In genomic region chr14:36919146-36919545, GRCm38 (mm10) we compare ENCODE assay signal across 9 mouse cellular contexts. TPM values are rescaled to one million over a fixed set of nuclear protein-coding genes. Genes with fewer than 3 reads are reported as not detected.
DNase-seq lines count a peak whose midpoint lies in the region; ATAC-seq and TF ChIP-seq lines count a peak whose summit lies in the region.
"Had no signal": no experiment of that assay in that cellular context is flagged by ENCODE, and none has a peak within 500 bp of the region (broad histone marks: within the 10 kb centered on the region; RNA-seq: fewer than 3 reads in every experiment).

No protein-coding gene starts in this region.

- 16% methylated on average over 13 of the region's 13 CpGs for WGBS in lung, embryonic 16.5 days

- H3K36me3 ChIP-seq in ES-Bruce4 (ENCODE audit: control insufficient read depth, insufficient read depth, low read length, poor library complexity, severe bottlenecking): peaks cover 2% of the 10 kb centered on the region
- peaks cover 3% of the 10 kb centered on the region; the same call in 1 of the 2 replicates for H3K36me3 ChIP-seq in lung, embryonic 16.5 days (ENCODE audit: control insufficient read depth, insufficient read depth, low read length)

- H3K4me3 ChIP-seq in ES-Bruce4 (ENCODE audit: low read depth, low read length): no peak overlapping the region
- H3K4me3 ChIP-seq in lung, embryonic 16.5 days (ENCODE audit: low read length): peak overlapping the region; percentile 48

- peak; percentile 97 for ATAC-seq in frontal cortex, adult (ENCODE audit: low TSS enrichment)
- peak; percentile 97 for ATAC-seq in lung, embryonic 16.5 days (ENCODE audit: low read depth)
- ATAC-seq in activated CD4-positive, CD25-positive, alpha-beta regulatory T cell, adult 4 months: no peak

- peaks cover 1% of the 10 kb centered on the region for H3K4me1 ChIP-seq in ES-Bruce4 (ENCODE audit: control insufficient read depth, insufficient read depth, low read length)
- peaks cover 3% of the 10 kb centered on the region for H3K4me1 ChIP-seq in lung, embryonic 16.5 days (replicated peaks; ENCODE audit: control insufficient read depth, insufficient read depth, low read length)

- peak; percentile 58 for DNase-seq in cerebellum, adult 9-10 months
- peak; percentile 89 for DNase-seq in heart, postnatal 4 days
- DNase-seq in layer of hippocampus, adult 8-10 months (ENCODE audit: low spot score in 2 of 2): peak; percentile 55 to 62
- peak; percentile 67 for DNase-seq in right cerebral cortex, postnatal 25 days

- no peak for TF ChIP-seq POLR2A in ES-Bruce4 (IDR thresholded peaks at IDR 0.05; ENCODE audit: insufficient read depth, low read length)

- peak overlapping the region; percentile 76 for H3K9ac ChIP-seq in ES-Bruce4 (ENCODE audit: low read depth, poor library complexity, severe bottlenecking)
- H3K9ac ChIP-seq in lung, embryonic 16.5 days (ENCODE audit: low read length): peak overlapping the region; percentile 79

- no peaks in the 10 kb centered on the region for H3K27me3 ChIP-seq in ES-Bruce4 (ENCODE audit: control insufficient read depth, insufficient read depth, low read length, poor library complexity, severe bottlenecking)
- no peaks in the 10 kb centered on the region for H3K27me3 ChIP-seq in lung, embryonic 16.5 days (ENCODE audit: control insufficient read depth, insufficient read depth, low read depth, low read length)

- H3K9me3 ChIP-seq in ES-Bruce4 (replicated peaks; ENCODE audit: control insufficient read depth, insufficient read depth, low read length, poor library complexity, severe bottlenecking): no peaks in the 10 kb centered on the region
- no peaks in the 10 kb centered on the region for H3K9me3 ChIP-seq in lung, embryonic 16.5 days (ENCODE audit: control insufficient read depth, low read length)
- H3K9me3 ChIP-seq: G1E had no signal

- no peak for TF ChIP-seq CTCF in ES-Bruce4 (IDR thresholded peaks at IDR 0.05; ENCODE audit: low read depth, low read length)

- no peak for TF ChIP-seq EP300 in ES-Bruce4 (IDR thresholded peaks at IDR 0.05; ENCODE audit: insufficient read depth, low read depth, low read length)

- H3K27ac ChIP-seq in ES-Bruce4 (ENCODE audit: insufficient read depth, low read length): no peak overlapping the region
- H3K27ac ChIP-seq in lung, embryonic 16.5 days (ENCODE audit: low read length): peak overlapping the region; percentile 97

- peak overlapping the region; percentile 55 for H3K4me2 ChIP-seq in lung, embryonic 16.5 days (ENCODE audit: low read depth, low read length)

RNA-seq across cellular contexts. Expression of gene Ccser2, which starts 49.4 kb away (rescaled TPM):
- 32.8 and 34.4 TPM in 2 replicates for polyA plus RNA-seq in ES-Bruce4 (2011; ENCODE audit: insufficient read depth, insufficient read length, low read depth, missing spikeins)
- total RNA-seq in heart, postnatal 4 days (2021): 10 to 100 TPM; 95.0 to 96.6 TPM
- total RNA-seq in layer of hippocampus, adult 8-10 months (2022): 10 to 100 TPM; 76.2 to 95.9 (median 85.0) TPM
- 39.3 and 40.9 TPM in 2 replicates for polyA plus RNA-seq in lung, embryonic 16.5 days (2015; fragmentation: Nextera tagmentation; extraction: Ambion mirVana)
- polyA plus RNA-seq in activated CD4-positive, CD25-positive, alpha-beta regulatory T cell, adult 4 months (2017; shearing (Covaris generic)): 10 to 100 TPM; 15.4 to 21.1 TPM
